Mouse (Mus musculus) testis, adult 2 months (tissue): Measurements from ENCODE around the gene Wdfy4.

ENCODE experiments used
- CTCF ChIP-seq: fragments of 200-500 bp; IDR thresholded peaks from 2 replicates; pipeline ENCODE4 v1.5.1; 2012; ENCODE audit warnings: low read depth, mild to moderate bottlenecking, inconsistent platforms, low read length, moderate library complexity; ENCODE audit not compliant: control insufficient read depth, insufficient read depth, insufficient replicate concordance
- POLR2A ChIP-seq: fragments of 200-500 bp; IDR thresholded peaks from 2 replicates; pipeline ENCODE4 v1.6.1; 2012; ENCODE audit warnings: low read depth, mild to moderate bottlenecking, inconsistent platforms, low read length, moderate library complexity; ENCODE audit not compliant: control insufficient read depth

DNA sequence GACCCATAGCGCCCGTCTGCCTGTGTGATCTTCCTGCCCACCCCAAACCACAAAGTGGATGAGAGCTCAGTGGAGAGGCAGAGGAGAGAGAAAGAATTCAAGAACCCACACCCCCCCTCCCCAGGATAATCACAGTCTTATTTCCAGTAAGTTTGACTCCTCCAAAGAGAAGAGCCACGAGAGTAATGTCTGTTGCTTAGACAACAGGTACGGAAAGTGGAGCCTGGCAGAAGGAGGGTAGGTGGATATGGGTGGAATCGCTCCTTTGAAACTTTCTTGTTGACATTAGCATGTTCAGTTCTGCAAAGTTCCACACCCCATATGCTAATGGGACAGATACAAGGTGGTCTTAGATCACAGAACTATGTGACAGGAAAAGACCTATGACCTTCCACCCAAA lies 88.8 kb downstream of the Wdfy4 start:
- no peak for TF ChIP-seq CTCF
- no peak for TF ChIP-seq POLR2A
